Mouse (Mus musculus) layer of hippocampus, adult 18-20 months (tissue): ENCODE measurements at regions not wholly inside any gene's neighbourhood (a gene's known extent, or its start where the extent isn't known, plus 50 kb on each side); places are given as distances from the start of the nearest gene placed in this dataset.

Experiments
- DNase-seq, 2 experiments: peaks; one replicate each; pipeline ENCODE4 v3.0.0; 2022; ENCODE audit warnings: low spot score in 2 of 2

GRCm38 (mm10) chr15:36891296-36891695 is 116.3 kb downstream of the Zfp706 start:
- DNase-seq, result no peak

GRCm38 (mm10) chr15:36889072-36889471 is 118.5 kb downstream of the Zfp706 start:
- DNase-seq, result no peak

- DNase-seq, result no peak
Measured at GRCm38 (mm10) chr15:36888351-36889069, 119.1 kb downstream of the Zfp706 start.

- no peak for DNase-seq
Measured at GRCm38 (mm10) chr15:36884671-36885365, 122.8 kb downstream of the Zfp706 start.

GRCm38 (mm10) chr15:36884074-36884473 is 123.5 kb downstream of the Zfp706 start:
- no peak for DNase-seq

GRCm38 (mm10) chr15:36883156-36883555 is 124.4 kb downstream of the Zfp706 start:
- DNase-seq, result no peak

- DNase-seq, result no peak
Measured at GRCm38 (mm10) chr15:36881576-36881975, 126.0 kb downstream of the Zfp706 start.

- DNase-seq, result no peak
Measured at GRCm38 (mm10) chr15:36880602-36881001, 127.0 kb downstream of the Zfp706 start.

GRCm38 (mm10) chr15:36879587-36879986 is 128.0 kb downstream of the Zfp706 start:
- DNase-seq, result no peak

- no peak for DNase-seq
Measured at GRCm38 (mm10) chr15:36878960-36879359, 128.6 kb downstream of the Zfp706 start.

GRCm38 (mm10) chr15:36878276-36878675 is 129.3 kb downstream of the Zfp706 start:
- no peak for DNase-seq

- no peak for DNase-seq
Measured at GRCm38 (mm10) chr15:36877501-36877900, 130.1 kb downstream of the Zfp706 start.

- no peak for DNase-seq
Measured at GRCm38 (mm10) chr15:36875980-36876778, 131.4 kb downstream of the Zfp706 start.

GRCm38 (mm10) chr15:36874555-36874954 is 133.0 kb downstream of the Zfp706 start:
- no peak for DNase-seq

- no peak for DNase-seq
Measured at GRCm38 (mm10) chr15:36873884-36874243, 133.7 kb downstream of the Zfp706 start.

GRCm38 (mm10) chr15:36873058-36873883 is 134.3 kb downstream of the Zfp706 start:
- DNase-seq, result no peak

- no peak for DNase-seq
Measured at GRCm38 (mm10) chr15:36872566-36872965, 135.0 kb downstream of the Zfp706 start.

- no peak for DNase-seq
Measured at GRCm38 (mm10) chr15:36870717-36871116, 136.9 kb downstream of the Zfp706 start.

- no peak for DNase-seq
Measured at GRCm38 (mm10) chr15:36870094-36870493, 137.5 kb downstream of the Zfp706 start.

- DNase-seq, result no peak
Measured at GRCm38 (mm10) chr15:36866088-36866487, 141.5 kb downstream of the Zfp706 start.

- DNase-seq, result no peak
Measured at GRCm38 (mm10) chr15:36865332-36865731, 142.2 kb downstream of the Zfp706 start.
